Mouse (Mus musculus) spleen, adult 2 months (tissue): ENCODE measurements around the gene Sclt1. TPM values are rescaled to one million over a fixed set of nuclear protein-coding genes. Genes with fewer than 3 reads are reported as not detected.
A peak's percentile ranks its signal among the peaks of the same experiment; 100 is the strongest.

ENCODE experiments used
- DNase-seq, 2 experiments: peaks; one replicate each; pipeline versions ENCODE4 v3.0.0 to v3.0.0-alpha.2; 2012 to 2021; ENCODE audit warnings: low spot score in 2 of 2, low read depth in 1 of 2
- H3K27ac ChIP-seq: fragments of 200-500 bp; 2 replicates; pipeline ENCODE4 v1.5.1; 2012; ENCODE audit warnings: low read length, inconsistent platforms; ENCODE audit not compliant: insufficient read depth
- H3K27me3 ChIP-seq: fragments of 200-500 bp; 2 replicates; pipeline ENCODE4 v1.6.1; 2012; ENCODE audit warnings: mild to moderate bottlenecking, moderate library complexity, low read length, inconsistent platforms; ENCODE audit not compliant: control insufficient read depth, insufficient read depth
- H3K36me3 ChIP-seq: fragments of 200-500 bp; 2 replicates; pipeline ENCODE4 v1.6.1; 2012; ENCODE audit warnings: mild to moderate bottlenecking, low read length, inconsistent platforms; ENCODE audit not compliant: control insufficient read depth, insufficient read depth
- H3K4me1 ChIP-seq: fragments of 200-500 bp; 2 replicates; pipeline ENCODE4 v1.6.1; 2011; ENCODE audit warnings: inconsistent platforms; ENCODE audit not compliant: control insufficient read depth, insufficient read depth, insufficient read length
- H3K4me3 ChIP-seq: fragments of 200-500 bp; 2 replicates; pipeline ENCODE4 v1.5.1; 2011; ENCODE audit warnings: mild to moderate bottlenecking, inconsistent platforms; ENCODE audit not compliant: insufficient read depth, insufficient read length; ENCODE audit errors: extremely low read depth
- CTCF ChIP-seq: fragments of 200-500 bp; IDR thresholded peaks from 2 replicates; pipeline ENCODE4 v1.5.1; 2011; ENCODE audit warnings: mild to moderate bottlenecking, inconsistent platforms; ENCODE audit not compliant: insufficient read depth, insufficient read length, insufficient replicate concordance; ENCODE audit errors: extremely low read depth
- POLR2A ChIP-seq: fragments of 200-500 bp; IDR thresholded peaks from 2 replicates; pipeline ENCODE4 v1.6.1; 2011; ENCODE audit warnings: low read depth, low read length, inconsistent platforms
- WGBS: fragments of 180-500 bp; shearing (Covaris S2); methylation state at CpG from one replicate; pipeline ENCODE4 v1.1.7; 2018; 5-methylcytosine and 5-hydroxymethylcytosine counted together
- polyA plus RNA-seq: library from polyadenylated mRNA; depleted of rRNA; stranded (reverse); fragments of >200 nt; gene quantifications from 2 replicates; pipeline ENCODE4 v1.2.3, GENCODE M21; 2012

Gene Sclt1
- polyA plus RNA-seq, 1 experiment, result 4.0 TPM

- no peak for DNase-seq
- peaks cover 25% of the 10 kb centered on the region for H3K36me3 ChIP-seq
- H3K27ac ChIP-seq, result no peak overlapping the region
- TF ChIP-seq CTCF (no peak), POLR2A (no peak)
- H3K4me3 ChIP-seq, result no peak overlapping the region
- 51% methylated on average over 10 of the region's 10 CpGs for WGBS
- H3K27me3 ChIP-seq, result no peaks in the 10 kb centered on the region
- H3K4me1 ChIP-seq, result no peaks in the 10 kb centered on the region; the same call in 1 of the 2 replicates
Measured at GRCm38 (mm10) chr3:41602933-41603332, 139.4 kb downstream of the Sclt1 start.

DNA sequence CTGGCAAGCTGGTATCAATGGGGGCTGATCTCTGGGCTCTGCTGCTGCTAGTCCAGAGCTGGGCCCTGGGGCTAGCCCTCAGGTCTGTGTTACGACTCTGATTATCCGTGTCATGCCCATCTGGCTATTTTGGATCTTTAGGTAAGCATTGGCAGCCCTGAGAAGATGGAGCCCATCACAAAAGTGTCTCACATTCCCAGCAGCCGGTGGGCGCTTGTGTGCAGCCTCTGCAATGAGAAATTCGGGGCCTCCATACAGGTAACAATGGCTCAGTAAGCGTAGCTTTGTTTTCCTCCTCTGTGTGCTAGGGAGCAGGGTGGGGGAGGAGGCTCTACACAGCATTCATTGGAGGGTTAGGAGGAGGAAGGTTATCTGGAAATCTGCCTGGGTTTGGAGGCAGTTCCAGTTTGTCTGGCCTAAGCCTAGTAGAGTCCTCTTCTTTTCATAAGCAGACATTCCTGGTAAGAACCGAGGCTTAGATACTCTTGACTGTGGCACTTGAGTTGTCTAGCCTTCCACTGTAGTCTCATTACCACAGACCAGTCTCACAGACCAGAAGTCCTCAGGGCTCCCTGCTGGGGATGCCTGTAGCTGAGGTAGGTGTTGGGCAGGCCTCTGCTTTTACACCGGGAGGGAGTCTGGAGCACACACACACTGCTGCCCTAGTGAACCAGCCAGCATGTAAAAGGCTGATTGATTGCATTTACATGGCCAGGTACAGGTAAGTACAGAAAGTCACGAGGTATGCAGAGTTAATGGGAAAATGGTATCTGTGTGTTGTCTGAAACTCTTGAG lies 140.9 kb downstream of the Sclt1 start:
- no peak for TF ChIP-seq POLR2A
- no peak for TF ChIP-seq CTCF
- Histone ChIP-seq H3K27ac (no peak overlapping the region), H3K4me3 (no peak overlapping the region), H3K27me3 (no peaks in the 10 kb centered on the region), H3K4me1 (no peaks in the 10 kb centered on the region; the same call in 1 of the 2 replicates), H3K36me3 (peaks cover 31% of the 10 kb centered on the region)
- DNase-seq, result no peak
- WGBS, result 93% methylated on average over 9 of the region's 9 CpGs

- 95% methylated on average over 14 of the region's 14 CpGs for WGBS
- Histone ChIP-seq H3K27me3 (no peaks in the 10 kb centered on the region), H3K27ac (no peak overlapping the region), H3K36me3 (peaks cover 25% of the 10 kb centered on the region), H3K4me3 (no peak overlapping the region), H3K4me1 (no peaks in the 10 kb centered on the region; the same call in 1 of the 2 replicates)
- TF ChIP-seq CTCF (peak; percentile 48; the same call in 1 of the 2 replicates), POLR2A (no peak)
- DNase-seq, result peak; percentile 5 to 60
Measured at GRCm38 (mm10) chr3:41599806-41600589, 142.3 kb downstream of the Sclt1 start.

GRCm38 (mm10) chr3:41599226-41599625 lies 143.1 kb downstream of the Sclt1 start:
- Histone ChIP-seq H3K27ac (no peak overlapping the region), H3K27me3 (no peaks in the 10 kb centered on the region), H3K4me3 (no peak overlapping the region), H3K36me3 (peaks cover 21% of the 10 kb centered on the region), H3K4me1 (no peaks in the 10 kb centered on the region; the same call in 1 of the 2 replicates)
- 94% methylated on average over 10 of the region's 10 CpGs for WGBS
- no peak for TF ChIP-seq POLR2A
- TF ChIP-seq CTCF, result no peak
- DNase-seq, result no peak

DNA sequence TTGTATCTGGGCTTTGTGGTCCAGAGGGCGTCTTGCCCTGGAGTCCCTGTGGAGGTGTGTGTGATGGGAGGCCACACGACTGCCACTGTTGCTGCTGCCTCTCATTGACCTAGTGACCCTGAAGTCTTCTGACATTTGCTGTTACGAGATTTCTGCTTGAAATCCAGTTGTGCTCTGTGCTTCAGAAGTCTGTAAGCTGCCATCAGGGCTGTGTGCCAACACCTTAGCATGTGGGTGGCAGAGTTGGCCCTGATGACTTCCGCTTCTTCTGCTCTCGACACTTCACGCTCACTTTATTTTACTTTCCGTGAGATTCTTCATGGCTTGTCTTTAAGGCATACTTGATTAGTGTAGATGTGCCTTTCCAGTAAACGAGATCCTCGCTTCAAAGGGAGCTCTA lies 143.9 kb downstream of the Sclt1 start:
- WGBS, result 92% methylated on average over 9 of the region's 9 CpGs
- Histone ChIP-seq H3K4me3 (no peak overlapping the region), H3K27me3 (no peaks in the 10 kb centered on the region), H3K4me1 (no peaks in the 10 kb centered on the region; the same call in 1 of the 2 replicates), H3K27ac (no peak overlapping the region), H3K36me3 (peaks cover 29% of the 10 kb centered on the region)
- TF ChIP-seq POLR2A (no peak), CTCF (no peak)
- no peak for DNase-seq

GRCm38 (mm10) chr3:41597036-41597435 lies 145.3 kb downstream of the Sclt1 start:
- H3K36me3 ChIP-seq, result peaks cover 31% of the 10 kb centered on the region
- TF ChIP-seq POLR2A, result no peak
- TF ChIP-seq CTCF, result no peak
- no peak overlapping the region for H3K4me3 ChIP-seq
- DNase-seq, result no peak
- H3K27ac ChIP-seq, result no peak overlapping the region
- 90% methylated on average over 8 of the region's 8 CpGs for WGBS
- no peaks in the 10 kb centered on the region for H3K4me1 ChIP-seq
- no peaks in the 10 kb centered on the region for H3K27me3 ChIP-seq
